Mouse (Mus musculus): ENCODE measurements around the gene Maz. TPM values are rescaled to one million over a fixed set of nuclear protein-coding genes. Genes with fewer than 3 reads are reported as not detected.

Gene Maz
- polyA plus RNA-seq, 1 experiment from 2014 or later, result 67.7 TPM

DNA sequence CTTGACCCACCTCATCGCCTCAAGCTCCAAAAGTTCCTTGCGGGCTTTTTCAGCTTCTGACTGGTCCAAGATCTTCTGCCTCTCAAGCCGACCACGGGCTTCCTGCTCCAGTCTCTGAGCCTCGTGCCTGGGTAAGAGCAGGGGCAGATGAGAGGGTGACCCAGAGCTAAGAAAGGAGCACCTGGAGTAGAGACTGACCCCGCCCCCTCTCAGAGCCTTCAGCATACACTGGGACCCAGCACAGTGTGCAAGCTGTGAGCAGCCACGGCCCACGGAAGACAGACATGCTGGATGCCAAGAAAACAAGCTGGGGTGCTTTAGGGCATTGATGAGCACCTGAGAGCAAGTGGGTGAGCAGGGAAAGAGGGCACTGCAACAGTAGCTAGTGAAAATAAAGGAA lies 38.0 kb downstream of the Maz start:
- Histone ChIP-seq H3K4me3 (replicated peaks) (no peak overlapping the region), H3K4me1 (no peaks in the 10 kb centered on the region), H3K9ac (no peak overlapping the region), H3K36me3 (no peaks in the 10 kb centered on the region), H3K27me3 (replicated peaks) (no peaks in the 10 kb centered on the region), H3K27ac (no peak overlapping the region), H3K4me2 (no peak overlapping the region), H3K9me3 (no peaks in the 10 kb centered on the region)
- no peak for ATAC-seq (ENCODE audit: insufficient read depth, low FRiP score, low read depth)
- WGBS, result 70% methylated on average over 8 of the region's 8 CpGs

DNA sequence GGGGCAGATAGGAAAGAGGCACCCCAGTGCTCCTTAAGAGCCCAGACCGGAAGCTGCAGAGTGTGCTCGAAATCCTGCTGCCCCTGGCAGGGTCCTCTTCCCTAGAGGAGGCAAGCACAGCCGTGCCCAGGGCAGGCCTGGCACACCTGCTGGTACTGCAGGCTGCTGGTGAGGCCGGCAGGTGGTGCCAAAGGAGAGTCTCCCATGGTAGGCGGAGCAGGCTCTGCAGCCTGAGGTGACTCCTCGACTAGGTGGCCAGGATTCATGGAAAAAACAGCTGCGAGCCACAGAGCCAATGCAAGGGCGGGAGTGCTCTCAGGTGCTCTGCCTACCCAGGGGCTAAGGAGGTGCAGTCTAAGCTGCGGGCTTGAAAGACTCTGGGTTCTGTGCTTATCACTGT lies 40.5 kb downstream of the Maz start:
- Histone ChIP-seq H3K9ac (no peak overlapping the region), H3K4me3 (replicated peaks) (no peak overlapping the region), H3K27me3 (replicated peaks) (no peaks in the 10 kb centered on the region), H3K9me3 (no peaks in the 10 kb centered on the region), H3K4me1 (no peaks in the 10 kb centered on the region), H3K27ac (no peak overlapping the region), H3K36me3 (no peaks in the 10 kb centered on the region), H3K4me2 (no peak overlapping the region)
- 0 out of 2 replicates have a peak, but pooled peaks have one; percentile 54 for ATAC-seq (ENCODE audit: insufficient read depth, low FRiP score, low read depth)
- 40% methylated on average over 9 of the region's 9 CpGs for WGBS

DNA sequence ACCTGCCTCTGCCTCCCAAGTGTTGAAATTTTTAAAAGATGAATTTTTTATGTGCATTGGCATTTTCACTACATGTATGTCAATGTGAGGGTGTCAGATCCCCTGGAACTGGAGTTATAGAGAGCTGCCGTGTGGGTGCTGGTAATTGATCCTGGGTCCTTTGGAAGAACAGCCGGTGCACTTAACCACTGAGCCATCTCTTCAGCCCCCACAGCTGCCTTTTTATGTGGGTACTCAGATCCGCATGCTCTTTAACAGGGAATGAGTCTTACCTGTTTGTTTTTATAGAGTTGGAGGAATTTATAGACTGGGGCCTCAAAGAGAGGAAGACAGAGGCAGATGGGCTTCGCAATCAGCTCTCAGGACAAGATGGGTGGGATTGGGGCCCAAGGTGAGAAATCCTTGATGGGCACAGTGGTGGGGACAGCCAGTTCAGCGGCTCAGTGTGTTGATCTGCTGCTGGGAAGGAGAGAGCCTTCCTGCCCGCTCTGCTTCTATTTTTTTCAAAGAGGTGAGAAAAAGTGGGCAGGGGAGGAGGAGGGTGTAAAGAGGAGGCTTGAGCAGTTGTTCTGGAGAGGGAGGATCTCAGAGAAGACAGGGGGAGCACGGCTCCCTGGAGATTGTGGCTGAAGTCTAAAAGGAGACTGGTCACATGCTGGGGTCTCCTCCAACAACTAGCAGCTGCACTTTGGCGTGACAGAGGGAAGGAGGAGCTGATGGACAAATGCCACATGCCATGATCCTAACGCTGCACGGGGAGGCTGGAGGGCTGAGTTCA lies 42.0 kb downstream of the Maz start:
- Histone ChIP-seq H3K4me3 (replicated peaks) (no peak overlapping the region), H3K9me3 (no peaks in the 10 kb centered on the region), H3K27ac (no peak overlapping the region), H3K4me2 (no peak overlapping the region), H3K27me3 (replicated peaks) (no peaks in the 10 kb centered on the region), H3K4me1 (no peaks in the 10 kb centered on the region), H3K36me3 (peaks cover 3% of the 10 kb centered on the region; the same call in 1 of the 2 replicates), H3K9ac (no peak overlapping the region)
- 44% methylated on average over 10 of the region's 10 CpGs for WGBS
- no peak for ATAC-seq (ENCODE audit: insufficient read depth, low FRiP score, low read depth)

DNA sequence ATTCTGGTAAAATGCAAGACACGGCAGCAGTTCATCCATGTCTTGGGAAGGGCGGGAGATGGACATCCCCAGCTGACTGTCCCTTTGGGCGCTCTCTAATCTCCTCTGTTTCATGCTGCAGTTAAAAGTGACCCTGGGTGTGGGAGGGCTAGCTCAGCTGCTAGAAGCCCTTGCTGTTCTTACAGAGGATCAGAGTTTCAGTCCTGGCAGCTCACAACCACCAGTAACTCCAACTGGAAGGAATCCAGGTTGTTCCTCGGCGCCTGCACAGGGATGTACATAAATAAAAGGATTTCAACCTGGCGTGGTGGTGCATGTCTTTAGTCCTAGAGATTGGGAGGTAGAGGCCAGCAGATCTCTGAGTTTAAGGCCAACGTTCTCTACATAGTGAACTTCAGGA lies 43.7 kb downstream of the Maz start:
- H3K9ac ChIP-seq, result no peak overlapping the region
- H3K27me3 ChIP-seq (replicated peaks), result no peaks in the 10 kb centered on the region
- H3K36me3 ChIP-seq, result peaks cover 18% of the 10 kb centered on the region
- H3K9me3 ChIP-seq, result no peaks in the 10 kb centered on the region
- H3K4me1 ChIP-seq, result peaks cover 4% of the 10 kb centered on the region; the same call in 1 of the 2 replicates
- ATAC-seq (ENCODE audit: insufficient read depth, low FRiP score, low read depth), result no peak
- H3K4me2 ChIP-seq, result no peak overlapping the region
- no peak overlapping the region for H3K27ac ChIP-seq
- H3K4me3 ChIP-seq (replicated peaks), result no peak overlapping the region
- 67% methylated on average over 7 of the region's 7 CpGs for WGBS

DNA sequence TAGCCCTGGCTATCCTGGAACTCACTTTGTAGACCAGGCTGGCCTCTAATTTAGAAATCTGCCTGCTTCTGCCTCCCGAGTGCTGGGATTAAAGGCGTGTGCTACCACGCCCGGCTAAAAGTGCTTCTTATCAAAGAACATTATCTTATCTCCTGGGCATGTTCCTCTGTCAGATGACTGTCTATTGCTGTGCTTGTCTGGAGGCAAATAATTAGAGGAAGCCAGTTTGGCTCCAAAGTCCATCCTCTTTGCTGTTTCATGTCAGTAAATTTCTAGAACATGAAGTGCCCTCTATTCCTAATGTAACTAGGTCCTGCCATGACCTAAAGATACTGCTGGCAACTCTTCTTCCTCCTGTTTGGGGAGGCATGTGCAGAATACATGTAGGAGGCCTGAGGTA lies 44.8 kb downstream of the Maz start:
- 78% methylated on average over 4 of the region's 4 CpGs for WGBS
- Histone ChIP-seq H3K27ac (no peak overlapping the region), H3K4me2 (no peak overlapping the region), H3K36me3 (peaks cover 22% of the 10 kb centered on the region), H3K27me3 (replicated peaks) (no peaks in the 10 kb centered on the region), H3K4me3 (replicated peaks) (no peak overlapping the region), H3K9ac (no peak overlapping the region), H3K9me3 (no peaks in the 10 kb centered on the region), H3K4me1 (peaks cover 11% of the 10 kb centered on the region; the same call in 1 of the 2 replicates)
- no peak for ATAC-seq (ENCODE audit: insufficient read depth, low FRiP score, low read depth)

DNA sequence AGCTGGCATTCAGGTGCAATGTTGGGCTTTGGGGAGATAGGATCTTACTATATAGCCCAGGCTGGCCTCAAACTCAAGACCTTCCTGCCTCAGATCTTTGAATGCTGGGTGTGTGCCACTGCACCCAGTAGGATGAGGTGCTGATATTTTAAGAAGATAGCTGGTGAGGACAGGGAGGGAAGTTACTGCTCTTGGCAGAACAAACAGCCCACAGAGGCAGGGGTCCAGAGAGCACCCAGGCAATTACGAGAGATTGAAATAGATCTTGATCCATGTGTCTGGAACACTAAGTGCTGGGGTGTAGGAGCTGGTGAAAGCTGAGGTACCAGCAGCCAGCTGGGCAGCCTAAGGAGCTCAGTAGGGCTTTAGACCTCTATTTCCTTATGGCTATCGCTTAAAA lies 45.2 kb downstream of the Maz start:
- no peaks in the 10 kb centered on the region for H3K9me3 ChIP-seq
- H3K27me3 ChIP-seq (replicated peaks), result no peaks in the 10 kb centered on the region
- H3K4me3 ChIP-seq (replicated peaks), result no peak overlapping the region
- H3K27ac ChIP-seq, result no peak overlapping the region
- no peak overlapping the region for H3K9ac ChIP-seq
- WGBS, result 83% methylated on average over 2 of the region's 2 CpGs
- H3K4me1 ChIP-seq, result peaks cover 12% of the 10 kb centered on the region; the same call in 1 of the 2 replicates
- peaks cover 22% of the 10 kb centered on the region for H3K36me3 ChIP-seq
- no peak overlapping the region for H3K4me2 ChIP-seq
- ATAC-seq (ENCODE audit: insufficient read depth, low FRiP score, low read depth), result no peak

DNA sequence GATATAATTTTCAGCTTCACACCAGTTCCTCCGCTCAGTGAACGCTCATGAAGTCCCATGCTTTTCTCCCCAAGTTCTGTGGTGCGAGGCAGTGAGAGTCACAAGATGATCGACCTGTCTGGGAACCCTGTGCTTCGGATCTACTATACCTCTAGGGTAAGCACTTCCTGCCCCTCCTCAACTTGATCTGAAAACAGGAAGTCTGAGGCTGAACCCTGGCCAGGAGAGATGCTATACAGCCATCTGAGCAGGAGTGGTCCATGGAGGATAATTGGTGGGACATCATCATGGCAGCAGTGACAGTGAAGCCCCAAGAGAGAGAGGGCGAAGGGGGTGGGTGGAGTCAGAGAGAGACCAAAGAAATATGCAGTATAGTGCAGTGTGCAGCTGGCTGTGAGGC lies 48.0 kb downstream of the Maz start:
- Histone ChIP-seq H3K27ac (no peak overlapping the region), H3K4me3 (replicated peaks) (no peak overlapping the region), H3K36me3 (peaks cover 22% of the 10 kb centered on the region), H3K27me3 (replicated peaks) (no peaks in the 10 kb centered on the region), H3K9ac (no peak overlapping the region), H3K9me3 (no peaks in the 10 kb centered on the region), H3K4me1 (peaks cover 20% of the 10 kb centered on the region; the same call in 1 of the 2 replicates), H3K4me2 (no peak overlapping the region)
- WGBS, result 92% methylated on average over 6 of the region's 6 CpGs
- ATAC-seq (ENCODE audit: insufficient read depth, low FRiP score, low read depth), result no peak

DNA sequence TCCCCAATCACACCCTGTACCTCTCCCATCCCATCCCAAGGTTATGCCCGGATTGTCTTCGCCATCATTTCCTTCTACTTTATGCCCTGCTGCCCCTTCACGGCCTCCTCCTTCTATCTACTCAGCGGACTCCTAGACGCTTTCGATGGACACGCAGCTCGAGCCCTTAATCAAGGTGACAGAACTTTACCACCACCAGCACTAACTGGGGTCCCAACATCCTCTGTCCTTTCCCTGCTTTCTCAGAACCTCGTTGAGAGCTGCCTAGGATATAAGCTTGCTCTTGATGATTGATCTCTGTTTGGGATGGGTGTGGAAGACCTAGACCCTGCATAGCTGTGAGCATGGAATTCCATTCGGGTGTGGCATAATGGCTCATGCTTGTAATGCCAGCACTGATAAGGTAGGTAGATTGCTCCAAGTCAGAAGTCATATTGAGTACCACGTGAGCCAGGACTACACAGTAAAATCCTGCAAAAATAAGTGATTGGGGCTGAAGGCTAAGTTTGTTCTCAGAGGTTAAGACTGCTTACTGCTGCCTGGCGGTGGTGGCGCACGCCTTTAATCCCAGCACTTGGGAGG lies 49.9 kb downstream of the Maz start:
- WGBS, result 18% methylated on average over 14 of the region's 14 CpGs
- Histone ChIP-seq H3K27me3 (replicated peaks) (no peaks in the 10 kb centered on the region), H3K4me1 (peaks cover 20% of the 10 kb centered on the region; the same call in 1 of the 2 replicates), H3K4me3 (replicated peaks) (peak overlapping the region; percentile 69), H3K27ac (peak overlapping the region; percentile 98), H3K9me3 (no peaks in the 10 kb centered on the region), H3K36me3 (peaks cover 22% of the 10 kb centered on the region), H3K9ac (peak overlapping the region; percentile 93), H3K4me2 (peak overlapping the region; percentile 75)
- ATAC-seq (ENCODE audit: insufficient read depth, low FRiP score, low read depth), result no peak

DNA sequence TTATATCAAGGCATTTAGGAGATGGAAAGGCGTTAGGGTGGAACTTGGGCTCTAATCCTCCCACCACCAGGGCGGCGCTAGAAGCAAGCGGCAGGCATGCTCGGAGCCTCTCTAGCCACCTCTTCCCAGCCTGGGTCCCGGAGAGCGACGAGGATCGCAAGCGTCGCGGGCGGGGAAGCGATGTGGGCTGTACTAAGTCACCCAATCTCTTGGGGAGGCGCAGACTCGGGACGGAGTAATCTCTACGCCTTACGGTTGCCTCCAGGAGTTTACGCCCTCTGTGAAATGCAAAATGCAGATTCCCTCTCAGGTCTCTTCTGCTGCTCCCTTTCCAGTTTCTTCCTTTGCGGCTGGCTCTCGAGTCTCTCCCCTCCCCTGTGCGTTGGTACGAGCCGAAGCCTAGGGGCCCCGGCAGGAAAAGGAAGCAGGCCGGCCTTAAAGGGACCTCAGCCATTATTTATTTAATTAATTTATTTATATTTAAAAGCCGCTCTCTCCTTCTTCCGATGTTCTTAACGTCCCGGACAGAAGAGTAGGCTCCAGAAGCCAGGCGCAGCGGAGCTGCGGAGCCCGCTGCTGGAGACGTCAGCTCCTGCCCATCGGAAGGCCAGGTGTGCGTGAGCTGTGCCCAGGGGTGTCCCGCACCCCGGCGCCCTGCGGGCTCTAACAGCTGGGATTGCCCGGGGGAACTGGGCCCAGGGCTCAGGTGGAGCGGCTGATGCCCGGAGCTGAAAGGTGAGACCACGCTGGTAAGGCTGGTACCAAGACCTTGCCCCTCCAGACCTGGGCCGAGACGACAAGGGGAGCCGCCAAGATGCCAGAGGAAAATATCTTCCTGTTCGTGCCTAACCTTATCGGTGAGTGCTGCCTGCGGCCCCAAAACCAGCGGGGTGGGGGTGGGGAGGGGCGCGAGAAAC lies 50.6 kb downstream of the Maz start, which contains the start of gene Cdiptos:
Cdiptos (minus strand) TSS at position 149 of the 917 bp plus-strand sequence.
- peak; percentile 95 for ATAC-seq (ENCODE audit: insufficient read depth, low FRiP score, low read depth)
- WGBS, result under 1% methylated on average over 55 of the region's 55 CpGs
- peaks cover 20% of the 10 kb centered on the region; the same call in 1 of the 2 replicates for H3K4me1 ChIP-seq
- H3K4me2 ChIP-seq, result peak within 1 kb of the TSS; percentile 75
- H3K27ac ChIP-seq, result peak within 1 kb of the TSS; percentile 98
- H3K9me3 ChIP-seq, result no peaks in the 10 kb centered on the region
- H3K9ac ChIP-seq, result peak within 1 kb of the TSS; percentile 93
- no peaks in the 10 kb centered on the region for H3K27me3 ChIP-seq (replicated peaks)
- H3K36me3 ChIP-seq, result peaks cover 22% of the 10 kb centered on the region
- H3K4me3 ChIP-seq (replicated peaks), result peak within 1 kb of the TSS; percentile 69

DNA sequence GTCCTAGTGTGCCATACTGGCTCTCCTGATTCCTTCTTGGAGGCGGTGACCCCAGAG lies 51.1 kb downstream of the Maz start, which contains the start of gene Cdipt:
Cdipt (plus strand) TSS at position 22 of the 57 bp plus-strand sequence.
- H3K4me2 ChIP-seq, result peak within 1 kb of the TSS; percentile 75
- peaks cover 20% of the 10 kb centered on the region; the same call in 1 of the 2 replicates for H3K4me1 ChIP-seq
- H3K27ac ChIP-seq, result peak within 1 kb of the TSS; percentile 98
- no peak for ATAC-seq (ENCODE audit: insufficient read depth, low FRiP score, low read depth)
- peak within 1 kb of the TSS; percentile 93 for H3K9ac ChIP-seq
- H3K9me3 ChIP-seq, result no peaks in the 10 kb centered on the region
- H3K4me3 ChIP-seq (replicated peaks), result peak within 1 kb of the TSS; percentile 69
- no peaks in the 10 kb centered on the region for H3K27me3 ChIP-seq (replicated peaks)
- peaks cover 22% of the 10 kb centered on the region for H3K36me3 ChIP-seq
- WGBS, result 0% methylated on average over 1 of the region's 1 CpGs

DNA sequence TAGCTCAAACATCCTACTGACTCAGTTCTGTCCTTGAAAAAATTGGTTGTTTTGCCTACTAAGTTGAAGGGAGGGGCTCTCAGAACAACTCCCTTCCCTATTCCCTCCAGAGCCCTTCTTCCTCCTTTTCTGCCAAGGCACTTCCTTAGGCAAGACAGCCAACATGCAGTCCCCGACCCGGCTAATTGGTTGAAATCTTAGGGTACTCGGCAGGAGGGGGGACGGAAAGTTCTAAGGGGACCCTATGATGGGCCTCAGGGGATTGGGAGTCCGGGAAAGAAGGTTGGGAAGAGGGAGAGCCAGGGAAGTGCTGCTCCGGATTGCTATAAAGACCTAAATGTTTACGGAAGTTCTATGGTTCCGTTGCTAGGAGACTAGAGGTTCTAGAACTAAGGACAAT lies 51.3 kb downstream of the Maz start:
- WGBS, result 7% methylated on average over 8 of the region's 8 CpGs
- no peak overlapping the region for H3K9ac ChIP-seq
- peak overlapping the region; percentile 75 for H3K4me2 ChIP-seq
- peak overlapping the region; percentile 69 for H3K4me3 ChIP-seq (replicated peaks)
- no peaks in the 10 kb centered on the region for H3K9me3 ChIP-seq
- H3K27ac ChIP-seq, result peak overlapping the region; percentile 98
- peaks cover 20% of the 10 kb centered on the region; the same call in 1 of the 2 replicates for H3K4me1 ChIP-seq
- peaks cover 22% of the 10 kb centered on the region for H3K36me3 ChIP-seq
- no peak for ATAC-seq (ENCODE audit: insufficient read depth, low FRiP score, low read depth)
- no peaks in the 10 kb centered on the region for H3K27me3 ChIP-seq (replicated peaks)

All from stomach, embryonic 15.5 days (tissue).